Mouse (Mus musculus) left cerebral cortex, adult 18-20 months (tissue): Measurements from ENCODE around the gene Olfr1411. TPM values are rescaled to one million over a fixed set of nuclear protein-coding genes. Genes with fewer than 3 reads are reported as not detected.
A peak's percentile ranks its signal among the peaks of the same experiment; 100 is the strongest.

ENCODE experiments used
- DNase-seq, 2 experiments: peaks; one replicate each; pipeline ENCODE4 v3.0.0; 2021 to 2022; ENCODE audit warnings: low spot score in 2 of 2, mixed read lengths in 1 of 2
- total RNA-seq, 2 experiments: library from RNA; stranded (reverse); gene quantifications; 2 replicates each; pipeline ENCODE4 v1.2.3; 2021

Gene Olfr1411
- total RNA-seq, 2 experiments from 2014 or later: not detected

- no peak for DNase-seq
These were observed 44.5 kb downstream of the Olfr1411 start for GRCm38 (mm10) chr1:92638736-92639135.

DNA sequence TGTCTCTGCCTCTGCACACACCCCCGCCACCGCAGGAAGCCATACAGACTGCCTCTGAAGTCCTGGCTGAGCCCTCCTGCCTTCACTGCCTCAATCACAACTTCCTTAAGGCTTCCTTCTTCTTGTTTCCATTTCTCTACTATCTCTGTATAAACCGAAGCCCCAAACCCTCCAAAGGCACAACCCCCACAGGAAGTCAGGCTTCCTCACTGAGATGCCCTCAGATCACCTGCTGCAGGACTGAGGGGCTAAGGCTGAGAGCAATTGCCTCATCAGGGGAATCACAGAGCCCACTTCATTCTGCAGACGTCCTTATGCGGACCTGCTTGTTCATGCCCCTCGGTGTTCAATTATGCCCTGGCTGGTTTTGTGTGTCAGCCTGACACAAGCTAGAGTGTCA lies 46.2 kb downstream of the Olfr1411 start:
- no peak for DNase-seq

GRCm38 (mm10) chr1:92641514-92642272 lies 47.5 kb downstream of the Olfr1411 start, which contains the start of gene Cops9:
TSS of gene Cops9 (minus strand) at chr1:92641985.
- peak; percentile 90 to 92 for DNase-seq

DNA sequence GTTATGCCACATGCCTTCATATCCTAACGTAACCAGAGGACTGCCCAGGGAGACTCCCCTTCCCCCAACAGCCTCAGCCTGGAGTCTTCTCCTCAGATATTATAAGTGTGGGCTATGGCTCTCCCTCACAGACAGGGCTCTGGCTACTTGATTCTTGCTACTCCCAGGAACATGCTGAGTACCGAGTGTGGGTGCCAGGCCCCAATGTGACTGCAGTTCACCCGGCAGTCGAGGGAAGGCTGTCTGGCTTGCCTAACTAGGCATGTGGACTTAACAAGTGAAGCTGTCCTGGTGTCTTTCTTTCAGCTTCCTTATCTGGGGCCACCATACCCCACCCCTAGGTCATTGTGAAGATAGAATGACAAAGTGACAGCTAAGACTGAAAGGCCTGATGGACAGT lies 49.5 kb downstream of the Olfr1411 start:
- DNase-seq: no peak

DNA sequence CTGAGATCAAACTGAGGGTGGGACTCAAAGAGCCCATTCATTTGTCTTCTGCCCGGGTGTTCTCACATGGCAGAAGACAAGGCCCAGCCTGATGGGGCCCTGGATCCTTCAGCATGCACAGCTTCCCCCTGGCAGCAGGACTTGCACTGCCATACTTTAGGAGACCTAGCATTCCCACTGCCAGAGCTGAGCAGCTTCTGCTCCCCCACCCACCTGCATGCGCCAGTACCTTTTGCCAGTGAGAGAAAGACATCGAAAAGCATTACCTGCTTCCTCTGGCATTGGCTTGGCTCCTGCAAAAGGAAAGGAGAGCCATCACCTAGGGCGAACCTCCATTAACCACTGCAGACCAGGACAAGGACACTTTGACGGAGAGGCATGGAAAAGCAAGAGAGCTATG lies 50.7 kb downstream of the Olfr1411 start:
- no peak for DNase-seq

DNA sequence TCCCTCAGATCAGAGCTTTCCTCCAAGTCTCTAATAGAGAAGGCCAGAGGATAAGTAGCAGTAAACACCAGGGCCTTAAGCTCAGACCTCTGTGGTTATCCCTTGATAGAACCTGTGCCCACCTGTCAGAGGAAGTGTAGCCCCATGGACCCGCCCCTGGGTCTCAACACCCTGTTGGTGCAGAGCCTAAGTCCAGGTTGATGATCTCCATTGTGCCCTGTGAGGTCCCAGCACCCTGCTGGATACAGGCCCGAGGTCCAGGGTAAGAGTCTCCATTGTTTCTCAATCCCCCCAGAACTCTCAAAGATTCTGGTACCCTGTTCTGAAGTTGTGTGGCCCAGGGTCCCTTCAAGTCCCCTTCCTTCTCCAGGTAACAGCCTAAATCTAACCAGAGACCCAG lies 51.9 kb downstream of the Olfr1411 start:
- no peak for DNase-seq

DNA sequence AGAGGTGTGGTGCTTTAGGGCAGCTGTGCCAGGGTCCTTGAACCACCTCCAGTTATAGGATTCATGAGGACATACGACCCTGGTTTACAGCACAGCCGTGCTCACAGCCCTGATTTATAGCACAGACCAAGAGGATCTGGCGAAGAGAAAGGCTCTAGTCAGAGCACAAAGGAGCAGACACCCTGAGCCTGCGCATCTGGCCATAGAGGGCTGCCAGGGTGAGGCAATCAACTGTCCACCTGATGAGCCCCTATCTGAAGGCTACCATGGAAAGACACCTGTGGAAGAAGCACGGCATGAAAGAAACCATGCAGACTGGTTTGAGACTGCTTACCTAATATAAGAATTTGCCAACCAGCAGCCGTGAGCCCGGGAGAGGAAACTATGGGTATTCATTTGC lies 52.4 kb downstream of the Olfr1411 start:
- DNase-seq: no peak

- DNase-seq: no peak
These were observed 52.8 kb downstream of the Olfr1411 start for GRCm38 (mm10) chr1:92647026-92647425.

Other genes with a start within 250 kb of the Olfr1411 start
- 100 to 1,000 TPM; 222 to 250 TPM for gene Ndufa10, start 120.6 kb upstream of the Olfr1411 start, total RNA-seq
- gene Olfr1416, start 109.3 kb upstream of the Olfr1411 start, total RNA-seq: not detected
- gene Olfr1415, start 98.3 kb upstream of the Olfr1411 start, total RNA-seq: not detected
- gene Olfr1414, start 75.8 kb upstream of the Olfr1411 start, total RNA-seq: not detected
- gene Olfr1413, start 23.1 kb upstream of the Olfr1411 start, total RNA-seq: not detected
- gene Olfr1412, start 8.6 kb upstream of the Olfr1411 start, total RNA-seq: not detected
- gene Olfr1410, start 11.4 kb downstream of the Olfr1411 start, total RNA-seq: not detected
- not detected for gene Olfr12, start 23.4 kb downstream of the Olfr1411 start, total RNA-seq
- gene Cops9, start 47.6 kb downstream of the Olfr1411 start, total RNA-seq: 100 to 1,000 TPM; 214 to 225 TPM
- not detected for gene Otos, start 54.4 kb downstream of the Olfr1411 start, total RNA-seq
- 10 to 100 TPM; 81.6 to 86.5 TPM for gene Gpc1, start 237.2 kb downstream of the Olfr1411 start, total RNA-seq